In the genomic region with DNA sequence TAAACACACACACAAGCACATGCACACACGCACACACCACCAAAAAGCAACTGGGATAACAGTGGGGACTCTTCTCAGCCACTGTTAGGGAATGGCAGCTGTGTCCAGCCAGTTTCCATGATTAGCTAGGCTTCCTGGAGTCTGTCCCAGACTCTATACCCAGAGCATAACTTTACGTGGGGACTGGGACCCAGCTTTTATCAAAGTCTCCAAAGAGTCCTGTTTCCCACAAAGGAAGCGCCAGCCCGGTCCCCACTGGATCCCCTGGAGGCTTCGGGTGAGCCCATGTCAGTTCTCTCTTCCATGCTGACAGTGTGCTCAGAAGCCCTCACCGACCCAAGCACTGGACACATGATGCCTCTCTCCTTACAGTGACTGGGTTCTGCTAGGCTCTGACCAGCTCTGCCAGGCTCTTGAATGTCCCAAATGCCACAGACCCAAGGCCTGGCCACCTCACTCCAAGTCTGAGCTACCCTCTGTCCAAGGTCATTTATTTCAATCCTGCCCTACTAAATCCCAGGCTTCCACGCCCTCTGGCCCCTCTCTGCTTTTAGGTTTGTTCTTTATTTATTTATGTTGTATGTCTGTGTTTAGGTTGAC, we compare ENCODE assay signal across 21 mouse cellular contexts. TPM values are rescaled to one million over a fixed set of nuclear protein-coding genes. Genes with fewer than 3 reads are reported as not detected.
DNase-seq lines count a peak whose midpoint lies in the region; ATAC-seq lines count a peak whose summit lies in the region.
"Had no signal": no experiment of that assay in that cellular context is flagged by ENCODE, and none has a peak within 500 bp of the region (broad histone marks: within the 10 kb centered on the region; RNA-seq: fewer than 3 reads in every experiment).

No protein-coding gene starts in this region.

- H3K4me1 ChIP-seq in heart, embryonic 11.5 days (ENCODE audit: control insufficient read depth, insufficient read depth, low read length): peaks cover 15% of the 10 kb centered on the region
- H3K4me1 ChIP-seq in hindbrain, embryonic 12.5 days: peaks cover 43% of the 10 kb centered on the region
- peaks cover 7% of the 10 kb centered on the region; the same call in 1 of the 2 replicates for H3K4me1 ChIP-seq in hindbrain, embryonic 11.5 days (replicated peaks; ENCODE audit: control insufficient read depth, insufficient read depth, low read length)
- peaks cover 24% of the 10 kb centered on the region for H3K4me1 ChIP-seq in midbrain, embryonic 11.5 days (ENCODE audit: control insufficient read depth, insufficient read depth, low read length)
- peaks cover 16% of the 10 kb centered on the region for H3K4me1 ChIP-seq in midbrain, embryonic 14.5 days (ENCODE audit: control insufficient read depth, insufficient read depth, low read length)

- no peaks in the 10 kb centered on the region for H3K9me3 ChIP-seq in heart, embryonic 11.5 days (replicated peaks; ENCODE audit: control insufficient read depth, low read length)
- no peaks in the 10 kb centered on the region for H3K9me3 ChIP-seq in hindbrain, embryonic 12.5 days (replicated peaks)
- H3K9me3 ChIP-seq in hindbrain, embryonic 11.5 days (ENCODE audit: control insufficient read depth, low read length): no peaks in the 10 kb centered on the region
- H3K9me3 ChIP-seq in midbrain, embryonic 11.5 days (ENCODE audit: control insufficient read depth, low read length): no peaks in the 10 kb centered on the region
- no peaks in the 10 kb centered on the region for H3K9me3 ChIP-seq in midbrain, embryonic 14.5 days (ENCODE audit: control insufficient read depth, low read length)
- H3K9me3 ChIP-seq: embryonic facial prominence, embryonic 15.5 days; forebrain, embryonic 10.5 days; hindbrain, embryonic 15.5 days; intestine, embryonic 15.5 days; neural tube, embryonic 15.5 days had no signal

- WGBS in heart, embryonic 11.5 days (ENCODE audit: insufficient replicate concordance): 76% methylated on average over 7 of the region's 7 CpGs
- WGBS in hindbrain, embryonic 12.5 days: 83% methylated on average over 7 of the region's 7 CpGs
- 82% methylated on average over 7 of the region's 7 CpGs for WGBS in hindbrain, embryonic 11.5 days
- WGBS in midbrain, embryonic 11.5 days: 84% methylated on average over 7 of the region's 7 CpGs
- WGBS in midbrain, embryonic 14.5 days: 83% methylated on average over 7 of the region's 7 CpGs

- DNase-seq in heart, adult 11 months: peak; percentile 92
- no peak for DNase-seq in hindbrain, embryonic 11.5 days (ENCODE audit: low spot score)
- DNase-seq in midbrain, embryonic 11.5 days (ENCODE audit: low spot score, missing footprints): peak; percentile 85
- DNase-seq in midbrain, embryonic 14.5 days: no peak
- no peak for DNase-seq in embryo, embryonic 10 days (ENCODE audit: low spot score)
- DNase-seq: adrenal gland, adult 8-10 months; B cell, adult 2 months; cerebellum, adult 18-20 months; embryo, embryonic 11 days; kidney, postnatal 10 days; liver, postnatal 0 days; thymus, adult 18-20 months; thymus, postnatal 36 days had no signal

- no peak overlapping the region for H3K4me3 ChIP-seq in heart, embryonic 11.5 days (ENCODE audit: low read depth, low read length)
- H3K4me3 ChIP-seq in hindbrain, embryonic 12.5 days: no peak overlapping the region
- H3K4me3 ChIP-seq in hindbrain, embryonic 11.5 days (ENCODE audit: low read depth, low read length): no peak overlapping the region
- H3K4me3 ChIP-seq in midbrain, embryonic 11.5 days (ENCODE audit: low read depth, low read length): no peak overlapping the region
- no peak overlapping the region for H3K4me3 ChIP-seq in midbrain, embryonic 14.5 days (replicated peaks; ENCODE audit: low read depth, low read length)

- H3K27ac ChIP-seq in heart, embryonic 11.5 days (ENCODE audit: low read depth, low read length): no peak overlapping the region
- peak overlapping the region; percentile 52; the same call in 1 of the 2 replicates for H3K27ac ChIP-seq in hindbrain, embryonic 12.5 days
- H3K27ac ChIP-seq in hindbrain, embryonic 11.5 days (ENCODE audit: low read depth, low read length): no peak overlapping the region
- no peak overlapping the region for H3K27ac ChIP-seq in midbrain, embryonic 11.5 days (ENCODE audit: low read depth, low read length)
- no peak overlapping the region for H3K27ac ChIP-seq in midbrain, embryonic 14.5 days (replicated peaks; ENCODE audit: low read depth, low read length)
- H3K27ac ChIP-seq: embryonic facial prominence, embryonic 15.5 days; intestine, embryonic 15.5 days had no signal

- ATAC-seq in heart, embryonic 11.5 days (replicated peaks; ENCODE audit: insufficient number of reproducible peaks, low FRiP score, low TSS enrichment): no peak
- ATAC-seq in hindbrain, embryonic 12.5 days (ENCODE audit: low FRiP score): no peak
- no peak for ATAC-seq in hindbrain, embryonic 11.5 days (ENCODE audit: low FRiP score)
- ATAC-seq in midbrain, embryonic 11.5 days (ENCODE audit: low FRiP score): no peak
- no peak for ATAC-seq in midbrain, embryonic 14.5 days (ENCODE audit: low FRiP score, low TSS enrichment)
- ATAC-seq: liver, postnatal 0 days had no signal

- H3K9ac ChIP-seq in heart, embryonic 11.5 days (ENCODE audit: low read depth, low read length): no peak overlapping the region
- no peak overlapping the region for H3K9ac ChIP-seq in hindbrain, embryonic 12.5 days
- no peak overlapping the region for H3K9ac ChIP-seq in hindbrain, embryonic 11.5 days (ENCODE audit: low read depth, low read length)
- H3K9ac ChIP-seq in midbrain, embryonic 11.5 days (ENCODE audit: low read length): no peak overlapping the region
- no peak overlapping the region for H3K9ac ChIP-seq in midbrain, embryonic 14.5 days (replicated peaks; ENCODE audit: low read length)
- H3K9ac ChIP-seq: embryonic facial prominence, embryonic 15.5 days; liver, postnatal 0 days had no signal

- no peak overlapping the region for H3K4me2 ChIP-seq in heart, embryonic 11.5 days
- H3K4me2 ChIP-seq in hindbrain, embryonic 12.5 days (replicated peaks): no peak overlapping the region
- H3K4me2 ChIP-seq in hindbrain, embryonic 11.5 days (replicated peaks; ENCODE audit: low read depth, low read length): no peak overlapping the region
- no peak overlapping the region for H3K4me2 ChIP-seq in midbrain, embryonic 11.5 days
- no peak overlapping the region for H3K4me2 ChIP-seq in midbrain, embryonic 14.5 days (ENCODE audit: low read length)

- H3K36me3 ChIP-seq in heart, embryonic 11.5 days (ENCODE audit: control insufficient read depth, insufficient read depth, low read length): no peaks in the 10 kb centered on the region
- H3K36me3 ChIP-seq in hindbrain, embryonic 12.5 days: no peaks in the 10 kb centered on the region
- no peaks in the 10 kb centered on the region for H3K36me3 ChIP-seq in hindbrain, embryonic 11.5 days (ENCODE audit: control insufficient read depth, insufficient read depth, low read length)
- H3K36me3 ChIP-seq in midbrain, embryonic 11.5 days (ENCODE audit: control insufficient read depth, insufficient read depth, low read length): no peaks in the 10 kb centered on the region
- no peaks in the 10 kb centered on the region for H3K36me3 ChIP-seq in midbrain, embryonic 14.5 days (ENCODE audit: control insufficient read depth, insufficient read depth, low read length)
- H3K36me3 ChIP-seq: embryonic facial prominence, embryonic 15.5 days; forebrain, embryonic 10.5 days; hindbrain, embryonic 15.5 days; intestine, embryonic 15.5 days; neural tube, embryonic 15.5 days had no signal

- peaks cover 9% of the 10 kb centered on the region; the same call in 1 of the 2 replicates for H3K27me3 ChIP-seq in heart, embryonic 11.5 days (ENCODE audit: control insufficient read depth, insufficient read depth, low read length)
- no peaks in the 10 kb centered on the region for H3K27me3 ChIP-seq in hindbrain, embryonic 12.5 days
- H3K27me3 ChIP-seq in hindbrain, embryonic 11.5 days (ENCODE audit: control insufficient read depth, insufficient read depth, low read length): 0 out of 2 replicates have a peak, but pooled peaks cover 2% of the 10 kb centered on the region
- H3K27me3 ChIP-seq in midbrain, embryonic 11.5 days (ENCODE audit: control insufficient read depth, insufficient read depth, low read length): no peaks in the 10 kb centered on the region
- H3K27me3 ChIP-seq in midbrain, embryonic 14.5 days (ENCODE audit: control insufficient read depth, insufficient read depth, low read length): no peaks in the 10 kb centered on the region
- H3K27me3 ChIP-seq: embryonic facial prominence, embryonic 15.5 days; intestine, embryonic 15.5 days; neural tube, embryonic 15.5 days had no signal

RNA-seq across cellular contexts. Expression of gene Nkain1, which starts 1.0 kb away (rescaled TPM):
- 1.5 and 1.9 TPM in 2 replicates for polyA plus RNA-seq in heart, embryonic 11.5 days (2014; fragmentation: Nextera tagmentation; extraction: Ambion mirVana)
- polyA plus RNA-seq in hindbrain, embryonic 12.5 days (2016; fragmentation: Nextera tagmentation; extraction: Ambion mirVana): 13.9 and 16.2 TPM in 2 replicates
- polyA plus RNA-seq in hindbrain, embryonic 11.5 days (2014; fragmentation: Nextera tagmentation; extraction: Ambion mirVana): 21.6 and 27.4 TPM in 2 replicates
- 18.7 and 21.4 TPM in 2 replicates for polyA plus RNA-seq in midbrain, embryonic 11.5 days (2014; fragmentation: Nextera tagmentation; extraction: Ambion mirVana)
- 25.7 and 76.6 TPM in 2 replicates for polyA plus RNA-seq in midbrain, embryonic 14.5 days (2014; fragmentation: Nextera tagmentation; extraction: Ambion mirVana)
- polyA plus RNA-seq: liver, postnatal 0 days; stomach, embryonic 16.5 days had no signal

Comparison
In these comparisons a context has a peak if more than half of its experiments do, and no peak if none do; other contexts are left out.
1. DNase-seq: peak in heart, adult 11 months (single experiment) and midbrain, embryonic 11.5 days (single experiment); none in hindbrain, embryonic 11.5 days (single experiment), midbrain, embryonic 14.5 days (single experiment) and embryo, embryonic 10 days (single experiment).